Mouse (Mus musculus): ENCODE measurements around the gene Stat3. TPM values are rescaled to one million over a fixed set of nuclear protein-coding genes. Genes with fewer than 3 reads are reported as not detected.

The Stat3 gene
- polyA plus RNA-seq, 1 experiment from 2014 or later, result 55.1 TPM

GRCm38 (mm10) chr11:100942388-100942787 lies 3.0 kb upstream of the Stat3 start:
- 59% methylated on average over 1 of the region's 1 CpGs for WGBS
- no peak overlapping the region for H3K4me3 ChIP-seq (ENCODE audit: low read depth, low read length)
- H3K27me3 ChIP-seq (ENCODE audit: control insufficient read depth, insufficient read depth, low read length), result no peaks in the 10 kb centered on the region
- H3K27ac ChIP-seq (replicated peaks), result no peak overlapping the region
- DNase-seq (ENCODE audit: low spot score) (peak; percentile 30), ATAC-seq (ENCODE audit: low FRiP score, low TSS enrichment) (no peak)
- H3K9ac ChIP-seq (ENCODE audit: low read length), result no peak overlapping the region
- H3K9me3 ChIP-seq (ENCODE audit: control insufficient read depth, low read length), result no peaks in the 10 kb centered on the region
- H3K4me2 ChIP-seq (replicated peaks; ENCODE audit: low read depth), result no peak overlapping the region
- no peak for TF ChIP-seq CTCF (IDR thresholded peaks at IDR 0.05; ENCODE audit: low read depth)
- TF ChIP-seq EP300 (optimal IDR thresholded peaks at IDR 0.05), result no peak
- no peaks in the 10 kb centered on the region for H3K36me3 ChIP-seq (ENCODE audit: control insufficient read depth, insufficient read depth, low read length)
- no peaks in the 10 kb centered on the region for H3K4me1 ChIP-seq (replicated peaks; ENCODE audit: control insufficient read depth, insufficient read depth)

GRCm38 (mm10) chr11:100938711-100939511 lies 429 bp downstream of the Stat3 start:
- Histone ChIP-seq H3K4me2 (replicated peaks; ENCODE audit: low read depth) (peak overlapping the region; percentile 69), H3K4me3 (ENCODE audit: low read depth, low read length) (peak overlapping the region; percentile 98), H3K27me3 (ENCODE audit: control insufficient read depth, insufficient read depth, low read length) (no peaks in the 10 kb centered on the region), H3K36me3 (ENCODE audit: control insufficient read depth, insufficient read depth, low read length) (no peaks in the 10 kb centered on the region), H3K9ac (ENCODE audit: low read length) (peak overlapping the region; percentile 95), H3K27ac (replicated peaks) (peak overlapping the region; percentile 99), H3K4me1 (replicated peaks; ENCODE audit: control insufficient read depth, insufficient read depth) (peaks cover 7% of the 10 kb centered on the region; the same call in 1 of the 2 replicates), H3K9me3 (ENCODE audit: control insufficient read depth, low read length) (no peaks in the 10 kb centered on the region)
- ATAC-seq (ENCODE audit: low FRiP score, low TSS enrichment) (no peak; the same call in none of the 2 replicates), DNase-seq (ENCODE audit: low spot score) (peak; percentile 50)
- under 1% methylated on average over 47 of the region's 48 CpGs for WGBS
- no peak for TF ChIP-seq EP300 (optimal IDR thresholded peaks at IDR 0.05)

- Histone ChIP-seq H3K4me3 (ENCODE audit: low read depth, low read length) (peak overlapping the region; percentile 98), H3K4me1 (replicated peaks; ENCODE audit: control insufficient read depth, insufficient read depth) (peaks cover 7% of the 10 kb centered on the region; the same call in 1 of the 2 replicates), H3K36me3 (ENCODE audit: control insufficient read depth, insufficient read depth, low read length) (no peaks in the 10 kb centered on the region), H3K9me3 (ENCODE audit: control insufficient read depth, low read length) (no peaks in the 10 kb centered on the region), H3K27ac (replicated peaks) (no peak overlapping the region), H3K27me3 (ENCODE audit: control insufficient read depth, insufficient read depth, low read length) (no peaks in the 10 kb centered on the region), H3K9ac (ENCODE audit: low read length) (peak overlapping the region; percentile 36), H3K4me2 (replicated peaks; ENCODE audit: low read depth) (peak overlapping the region; percentile 69)
- TF ChIP-seq CTCF (IDR thresholded peaks at IDR 0.05; ENCODE audit: low read depth) (no peak), EP300 (optimal IDR thresholded peaks at IDR 0.05) (no peak)
- ATAC-seq (ENCODE audit: low FRiP score, low TSS enrichment) (no peak), DNase-seq (ENCODE audit: low spot score) (peak; percentile 33)
- 11% methylated on average over 5 of the region's 5 CpGs for whole genome bisulfite sequencing
Observed at GRCm38 (mm10) chr11:100938112-100938511, 1.2 kb downstream of the Stat3 start.

- Histone ChIP-seq H3K4me1 (replicated peaks; ENCODE audit: control insufficient read depth, insufficient read depth) (peaks cover 7% of the 10 kb centered on the region; the same call in 1 of the 2 replicates), H3K4me2 (replicated peaks; ENCODE audit: low read depth) (peak overlapping the region; percentile 69), H3K36me3 (ENCODE audit: control insufficient read depth, insufficient read depth, low read length) (no peaks in the 10 kb centered on the region), H3K9ac (ENCODE audit: low read length) (no peak overlapping the region), H3K9me3 (ENCODE audit: control insufficient read depth, low read length) (no peaks in the 10 kb centered on the region), H3K27ac (replicated peaks) (no peak overlapping the region), H3K4me3 (ENCODE audit: low read depth, low read length) (no peak overlapping the region), H3K27me3 (ENCODE audit: control insufficient read depth, insufficient read depth, low read length) (no peaks in the 10 kb centered on the region)
- DNase-seq (ENCODE audit: low spot score) (no peak), ATAC-seq (ENCODE audit: low FRiP score, low TSS enrichment) (no peak)
- WGBS, result 63% methylated on average over 4 of the region's 4 CpGs
- TF ChIP-seq EP300 (optimal IDR thresholded peaks at IDR 0.05), result no peak
- no peak for TF ChIP-seq CTCF (IDR thresholded peaks at IDR 0.05; ENCODE audit: low read depth)
Observed at GRCm38 (mm10) chr11:100937295-100937694, 2.0 kb downstream of the Stat3 start.

- H3K4me3 ChIP-seq (ENCODE audit: low read depth, low read length), result no peak overlapping the region
- no peaks in the 10 kb centered on the region for H3K36me3 ChIP-seq (ENCODE audit: control insufficient read depth, insufficient read depth, low read length)
- TF ChIP-seq CTCF (IDR thresholded peaks at IDR 0.05; ENCODE audit: low read depth) (no peak), EP300 (optimal IDR thresholded peaks at IDR 0.05) (no peak)
- H3K4me1 ChIP-seq (replicated peaks; ENCODE audit: control insufficient read depth, insufficient read depth), result peaks cover 9% of the 10 kb centered on the region
- H3K27me3 ChIP-seq (ENCODE audit: control insufficient read depth, insufficient read depth, low read length), result no peaks in the 10 kb centered on the region
- 65% methylated on average over 8 of the region's 8 CpGs for WGBS
- DNase-seq (ENCODE audit: low spot score) (peak; percentile 49), ATAC-seq (ENCODE audit: low FRiP score, low TSS enrichment) (no peak)
- no peak overlapping the region for H3K4me2 ChIP-seq (replicated peaks; ENCODE audit: low read depth)
- no peaks in the 10 kb centered on the region for H3K9me3 ChIP-seq (ENCODE audit: control insufficient read depth, low read length)
- no peak overlapping the region for H3K9ac ChIP-seq (ENCODE audit: low read length)
- peak overlapping the region; percentile 3; the same call in 1 of the 2 replicates for H3K27ac ChIP-seq (replicated peaks)
Observed at GRCm38 (mm10) chr11:100935373-100936355, 3.7 kb downstream of the Stat3 start.
